Mouse (Mus musculus): ENCODE results near the gene Atp8a2. TPM values are rescaled to one million over a fixed set of nuclear protein-coding genes. Genes with fewer than 3 reads are reported as not detected.

The Atp8a2 gene
- polyA plus RNA-seq, 2 experiments, result 0.70 to 1.7 TPM

GRCm38 (mm10) chr14:59633295-59633898 lies 563.6 kb downstream of the Atp8a2 start:
- no peak overlapping the region for H3K4me2 ChIP-seq (replicated peaks; ENCODE audit: low read depth, low read length, severe bottlenecking)
- H3K36me3 ChIP-seq (ENCODE audit: control insufficient read depth, insufficient read depth, low read length), result peaks cover 20% of the 10 kb centered on the region
- no peak overlapping the region for H3K4me3 ChIP-seq (replicated peaks; ENCODE audit: low read length)
- no peaks in the 10 kb centered on the region for H3K27me3 ChIP-seq (ENCODE audit: control insufficient read depth, insufficient read depth, low read length)
- 77% methylated on average over 5 of the region's 5 CpGs for WGBS
- TF ChIP-seq POLR2A (IDR thresholded peaks at IDR 0.05; ENCODE audit: borderline replicate concordance, extremely low read depth, insufficient read depth, insufficient read length), result no peak
- ATAC-seq (ENCODE audit: low FRiP score, low read depth), result no peak
- H3K9ac ChIP-seq (ENCODE audit: low read depth, low read length, severe bottlenecking), result no peak overlapping the region
- H3K4me1 ChIP-seq (ENCODE audit: control insufficient read depth, insufficient read depth, low read length), result 0 out of 2 replicates have a peak, but pooled peaks cover 5% of the 10 kb centered on the region
- H3K9me3 ChIP-seq (ENCODE audit: control insufficient read depth, low read length), result no peaks in the 10 kb centered on the region
- H3K27ac ChIP-seq (replicated peaks; ENCODE audit: low read depth, low read length), result no peak overlapping the region
- no peak for DNase-seq (ENCODE audit: low spot score)

DNA sequence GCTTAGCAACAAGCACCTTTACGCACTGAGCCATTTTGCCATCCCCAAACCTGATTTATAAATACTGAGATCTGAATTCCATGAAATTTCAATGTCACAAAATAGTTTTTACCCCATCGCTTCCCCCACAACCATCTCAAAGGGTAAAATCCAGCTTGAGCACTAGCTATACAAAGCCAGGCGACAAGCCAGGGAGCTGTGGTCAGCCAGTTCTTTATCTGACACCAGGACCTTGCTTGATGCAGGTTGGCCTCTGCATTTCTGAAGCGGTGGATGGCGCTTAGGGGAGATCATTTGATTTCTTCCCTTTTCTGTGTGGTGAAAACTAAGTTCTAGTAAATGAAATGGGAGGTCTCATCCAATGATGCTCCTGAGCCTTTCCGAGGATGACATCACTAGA lies 564.9 kb downstream of the Atp8a2 start:
- Histone ChIP-seq H3K36me3 (ENCODE audit: control insufficient read depth, insufficient read depth, low read length) (peaks cover 20% of the 10 kb centered on the region), H3K9ac (ENCODE audit: low read depth, low read length, severe bottlenecking) (no peak overlapping the region), H3K4me2 (replicated peaks; ENCODE audit: low read depth, low read length, severe bottlenecking) (no peak overlapping the region), H3K27ac (replicated peaks; ENCODE audit: low read depth, low read length) (no peak overlapping the region), H3K9me3 (ENCODE audit: control insufficient read depth, low read length) (no peaks in the 10 kb centered on the region), H3K4me1 (ENCODE audit: control insufficient read depth, insufficient read depth, low read length) (0 out of 2 replicates have a peak, but pooled peaks cover 8% of the 10 kb centered on the region), H3K4me3 (replicated peaks; ENCODE audit: low read length) (no peak overlapping the region), H3K27me3 (ENCODE audit: control insufficient read depth, insufficient read depth, low read length) (no peaks in the 10 kb centered on the region)
- no peak for TF ChIP-seq POLR2A (IDR thresholded peaks at IDR 0.05; ENCODE audit: borderline replicate concordance, extremely low read depth, insufficient read depth, insufficient read length)
- DNase-seq (ENCODE audit: low spot score) (no peak), ATAC-seq (ENCODE audit: low FRiP score, low read depth) (no peak)
- WGBS, result 93% methylated on average over 6 of the region's 6 CpGs

GRCm38 (mm10) chr14:59630096-59630495 lies 566.9 kb downstream of the Atp8a2 start:
- Histone ChIP-seq H3K4me2 (replicated peaks; ENCODE audit: low read depth, low read length, severe bottlenecking) (no peak overlapping the region), H3K27ac (replicated peaks; ENCODE audit: low read depth, low read length) (no peak overlapping the region), H3K9me3 (ENCODE audit: control insufficient read depth, low read length) (no peaks in the 10 kb centered on the region), H3K4me1 (ENCODE audit: control insufficient read depth, insufficient read depth, low read length) (0 out of 2 replicates have a peak, but pooled peaks cover 10% of the 10 kb centered on the region), H3K9ac (ENCODE audit: low read depth, low read length, severe bottlenecking) (no peak overlapping the region), H3K36me3 (ENCODE audit: control insufficient read depth, insufficient read depth, low read length) (peaks cover 20% of the 10 kb centered on the region), H3K27me3 (ENCODE audit: control insufficient read depth, insufficient read depth, low read length) (0 out of 2 replicates have a peak, but pooled peaks cover 4% of the 10 kb centered on the region), H3K4me3 (replicated peaks; ENCODE audit: low read length) (no peak overlapping the region)
- 84% methylated on average over 9 of the region's 9 CpGs for WGBS
- DNase-seq (ENCODE audit: low spot score), result no peak
- no peak for TF ChIP-seq POLR2A (IDR thresholded peaks at IDR 0.05; ENCODE audit: borderline replicate concordance, extremely low read depth, insufficient read depth, insufficient read length)
- no peak for ATAC-seq (ENCODE audit: low FRiP score, low read depth)

DNA sequence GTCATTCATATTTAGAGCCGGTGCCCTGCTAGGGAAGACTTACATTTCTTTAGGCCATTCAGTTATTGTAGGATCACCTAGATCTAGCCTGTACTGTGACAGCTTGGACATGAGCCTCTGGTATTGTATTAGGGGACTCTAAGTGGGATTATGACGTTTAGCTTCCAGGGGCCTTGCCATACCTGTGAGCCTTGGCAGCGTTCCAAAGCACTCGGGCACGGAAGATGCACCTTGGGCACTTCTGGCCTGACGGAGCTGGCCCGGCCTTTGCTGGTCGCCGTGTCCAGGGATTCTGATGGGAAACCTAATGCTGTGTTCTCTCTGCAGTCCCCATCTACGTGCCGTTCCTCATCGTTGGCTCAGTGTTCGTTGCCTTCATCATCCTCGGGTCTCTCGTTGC lies 567.7 kb downstream of the Atp8a2 start:
- WGBS, result 81% methylated on average over 15 of the region's 15 CpGs
- peak overlapping the region; percentile 16; the same call in 1 of the 2 replicates for H3K4me3 ChIP-seq (replicated peaks; ENCODE audit: low read length)
- H3K27ac ChIP-seq (replicated peaks; ENCODE audit: low read depth, low read length), result no peak overlapping the region
- H3K36me3 ChIP-seq (ENCODE audit: control insufficient read depth, insufficient read depth, low read length), result peaks cover 20% of the 10 kb centered on the region
- no peak overlapping the region for H3K9ac ChIP-seq (ENCODE audit: low read depth, low read length, severe bottlenecking)
- TF ChIP-seq POLR2A (IDR thresholded peaks at IDR 0.05; ENCODE audit: borderline replicate concordance, extremely low read depth, insufficient read depth, insufficient read length), result no peak
- no peak for DNase-seq (ENCODE audit: low spot score)
- H3K27me3 ChIP-seq (ENCODE audit: control insufficient read depth, insufficient read depth, low read length), result 0 out of 2 replicates have a peak, but pooled peaks cover 4% of the 10 kb centered on the region
- no peaks in the 10 kb centered on the region for H3K9me3 ChIP-seq (ENCODE audit: control insufficient read depth, low read length)
- 0 out of 2 replicates have a peak, but pooled peaks cover 12% of the 10 kb centered on the region for H3K4me1 ChIP-seq (ENCODE audit: control insufficient read depth, insufficient read depth, low read length)
- ATAC-seq (ENCODE audit: low FRiP score, low read depth), result no peak
- peak overlapping the region; percentile 69; the same call in 1 of the 2 replicates for H3K4me2 ChIP-seq (replicated peaks; ENCODE audit: low read depth, low read length, severe bottlenecking)

DNA sequence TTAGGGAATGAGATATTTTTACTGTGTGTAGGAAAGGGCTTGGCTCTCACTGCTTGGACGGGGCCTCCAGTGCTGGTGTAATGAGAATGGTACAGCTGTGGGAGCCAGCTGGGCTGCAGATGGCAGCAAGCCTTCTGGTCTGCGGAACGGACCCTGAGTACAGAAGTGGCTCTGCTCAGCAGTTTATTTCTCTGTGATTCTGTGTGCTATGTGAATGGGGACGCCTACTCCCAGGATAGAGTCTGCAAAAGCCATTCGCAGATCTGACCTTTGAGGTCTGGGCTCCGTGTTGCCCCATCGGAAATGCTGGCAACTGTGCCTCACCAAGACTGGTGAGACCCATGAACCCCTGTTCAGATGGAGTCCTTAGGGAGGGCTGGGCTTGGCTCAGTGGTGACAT lies 569.2 kb downstream of the Atp8a2 start:
- H3K27me3 ChIP-seq (ENCODE audit: control insufficient read depth, insufficient read depth, low read length), result 0 out of 2 replicates have a peak, but pooled peaks cover 4% of the 10 kb centered on the region
- peak overlapping the region; percentile 69 for H3K4me2 ChIP-seq (replicated peaks; ENCODE audit: low read depth, low read length, severe bottlenecking)
- H3K4me3 ChIP-seq (replicated peaks; ENCODE audit: low read length), result peak overlapping the region; percentile 72
- no peaks in the 10 kb centered on the region for H3K9me3 ChIP-seq (ENCODE audit: control insufficient read depth, low read length)
- H3K36me3 ChIP-seq (ENCODE audit: control insufficient read depth, insufficient read depth, low read length), result peaks cover 20% of the 10 kb centered on the region
- WGBS, result 15% methylated on average over 7 of the region's 7 CpGs
- ATAC-seq (ENCODE audit: low FRiP score, low read depth) (peak; percentile 53), DNase-seq (ENCODE audit: low spot score) (peak; percentile 79)
- H3K27ac ChIP-seq (replicated peaks; ENCODE audit: low read depth, low read length), result peak overlapping the region; percentile 86
- H3K9ac ChIP-seq (ENCODE audit: low read depth, low read length, severe bottlenecking), result peak overlapping the region; percentile 80
- 0 out of 2 replicates have a peak, but pooled peaks cover 12% of the 10 kb centered on the region for H3K4me1 ChIP-seq (ENCODE audit: control insufficient read depth, insufficient read depth, low read length)
- TF ChIP-seq POLR2A (IDR thresholded peaks at IDR 0.05; ENCODE audit: borderline replicate concordance, extremely low read depth, insufficient read depth, insufficient read length), result no peak
